Mouse (Mus musculus) hindbrain, embryonic 16.5 days (tissue): ENCODE results near the gene Cfap126. TPM values are rescaled to one million over a fixed set of nuclear protein-coding genes. Genes with fewer than 3 reads are reported as not detected.

Experiments
- ATAC-seq: fragments of 200-750 bp; cut with Nextera tagmentation; 2 replicates; pipeline ENCODE4 v1.8.0; 2017; ENCODE audit warnings: moderate TSS enrichment, moderate library complexity
- H3K27ac ChIP-seq: fragments of 300-500 bp; sonication (generic); 2 replicates; pipeline ENCODE4 v1.5.1; 2014; ENCODE audit warnings: low read depth, mild to moderate bottlenecking, control low read depth, low read length, moderate library complexity
- H3K27me3 ChIP-seq: fragments of 300-500 bp; sonication (generic); replicated peaks from 2 replicates; pipeline ENCODE4 v1.6.1; 2014; ENCODE audit warnings: low read length; ENCODE audit not compliant: control insufficient read depth, insufficient read depth
- H3K36me3 ChIP-seq: fragments of 300-500 bp; sonication (generic); 2 replicates; pipeline ENCODE4 v1.6.1; 2014; ENCODE audit warnings: mild to moderate bottlenecking, low read length, moderate library complexity, mixed read lengths; ENCODE audit not compliant: control insufficient read depth, insufficient read depth
- H3K4me1 ChIP-seq: fragments of 300-500 bp; sonication (generic); 2 replicates; pipeline ENCODE4 v1.6.1; 2014; ENCODE audit warnings: low read depth, low read length; ENCODE audit not compliant: control insufficient read depth, insufficient read depth
- H3K4me2 ChIP-seq: fragments of 300-500 bp; sonication (generic); 2 replicates; pipeline ENCODE4 v1.6.1; 2014; ENCODE audit warnings: mild to moderate bottlenecking, low read length, control low read depth, moderate library complexity
- H3K4me3 ChIP-seq: fragments of 300-500 bp; sonication (generic); 2 replicates; pipeline ENCODE4 v1.5.1; 2014; ENCODE audit warnings: mild to moderate bottlenecking, low read length, control low read depth, moderate library complexity
- H3K9ac ChIP-seq: fragments of 300-500 bp; sonication (generic); 2 replicates; pipeline ENCODE4 v1.6.1; 2014; ENCODE audit warnings: low read depth, mild to moderate bottlenecking, control low read depth, low read length, moderate library complexity
- H3K9me3 ChIP-seq: fragments of 300-500 bp; sonication (generic); 2 replicates; pipeline ENCODE4 v1.6.1; 2014; ENCODE audit warnings: mild to moderate bottlenecking, low read length, moderate library complexity; ENCODE audit not compliant: control insufficient read depth
- WGBS: fragments of 180-500 bp; shearing (Covaris S2); extraction: QIAGEN DNeasy Blood & Tissue Kit; methylation state at CpG from one replicate; pipeline ENCODE4 v1.1.7; 2014; 5-methylcytosine and 5-hydroxymethylcytosine counted together
- polyA plus RNA-seq: library from polyadenylated mRNA; unstranded; fragments of >200 nt; fragmentation: Nextera tagmentation; extraction: Ambion mirVana; gene quantifications from 2 replicates; pipeline ENCODE4 v1.2.1, GENCODE M21; 2015

Cfap126 gene
- polyA plus RNA-seq, 1 experiment from 2014 or later = 11.6 TPM

- H3K27me3 ChIP-seq = no peaks in the 10 kb centered on the region
- WGBS = 86% methylated on average over 4 of the region's 4 CpGs
- H3K4me2 ChIP-seq = no peak overlapping the region
- H3K9me3 ChIP-seq = no peaks in the 10 kb centered on the region
- no peak overlapping the region for H3K27ac ChIP-seq
- H3K4me1 ChIP-seq = peaks cover 16% of the 10 kb centered on the region
- H3K9ac ChIP-seq = no peak overlapping the region
- H3K4me3 ChIP-seq = no peak overlapping the region
- H3K36me3 ChIP-seq = no peaks in the 10 kb centered on the region
- no peak for ATAC-seq
These were observed 732 bp upstream of the Cfap126 start for GRCm38 (mm10) chr1:171112986-171113385.

- no peak overlapping the region for H3K4me3 ChIP-seq
- H3K9ac ChIP-seq = no peak overlapping the region
- H3K27ac ChIP-seq = no peak overlapping the region
- H3K36me3 ChIP-seq = no peaks in the 10 kb centered on the region
- no peak overlapping the region for H3K4me2 ChIP-seq
- no peaks in the 10 kb centered on the region for H3K27me3 ChIP-seq
- 80% methylated on average over 4 of the region's 4 CpGs for WGBS
- no peaks in the 10 kb centered on the region for H3K9me3 ChIP-seq
- peaks cover 13% of the 10 kb centered on the region for H3K4me1 ChIP-seq
- no peak for ATAC-seq
These were observed 2.6 kb downstream of the Cfap126 start for GRCm38 (mm10) chr1:171116280-171116679.

GRCm38 (mm10) chr1:171118269-171118684 lies 4.6 kb downstream of the Cfap126 start:
- Histone ChIP-seq H3K9ac (no peak overlapping the region), H3K27me3 (no peaks in the 10 kb centered on the region), H3K27ac (no peak overlapping the region), H3K4me3 (no peak overlapping the region), H3K4me2 (no peak overlapping the region), H3K9me3 (no peaks in the 10 kb centered on the region), H3K36me3 (no peaks in the 10 kb centered on the region), H3K4me1 (peaks cover 8% of the 10 kb centered on the region)
- peak; percentile 60 for ATAC-seq
- 6% methylated on average over 4 of the region's 4 CpGs for WGBS

- peaks cover 1% of the 10 kb centered on the region; the same call in 1 of the 2 replicates for H3K4me1 ChIP-seq
- H3K9ac ChIP-seq = no peak overlapping the region
- WGBS = 91% methylated on average over 5 of the region's 5 CpGs
- H3K36me3 ChIP-seq = no peaks in the 10 kb centered on the region
- no peak overlapping the region for H3K4me2 ChIP-seq
- H3K4me3 ChIP-seq = no peak overlapping the region
- H3K27me3 ChIP-seq = no peaks in the 10 kb centered on the region
- ATAC-seq = no peak
- H3K27ac ChIP-seq = no peak overlapping the region
- no peaks in the 10 kb centered on the region for H3K9me3 ChIP-seq
These were observed 5.3 kb downstream of the Cfap126 start for GRCm38 (mm10) chr1:171118996-171119395.

- ATAC-seq = no peak
- H3K4me2 ChIP-seq = no peak overlapping the region
- H3K27ac ChIP-seq = no peak overlapping the region
- H3K9ac ChIP-seq = no peak overlapping the region
- no peak overlapping the region for H3K4me3 ChIP-seq
- 87% methylated on average over 14 of the region's 14 CpGs for WGBS
- no peaks in the 10 kb centered on the region for H3K9me3 ChIP-seq
- H3K36me3 ChIP-seq = no peaks in the 10 kb centered on the region
- no peaks in the 10 kb centered on the region for H3K27me3 ChIP-seq
- H3K4me1 ChIP-seq = no peaks in the 10 kb centered on the region
These were observed 5.7 kb downstream of the Cfap126 start for GRCm38 (mm10) chr1:171119405-171119804.

- WGBS = 57% methylated on average over 3 of the region's 3 CpGs
- Histone ChIP-seq H3K9ac (no peak overlapping the region), H3K9me3 (no peaks in the 10 kb centered on the region), H3K4me3 (no peak overlapping the region), H3K4me2 (no peak overlapping the region), H3K27me3 (no peaks in the 10 kb centered on the region), H3K27ac (no peak overlapping the region), H3K36me3 (no peaks in the 10 kb centered on the region), H3K4me1 (no peaks in the 10 kb centered on the region)
- no peak for ATAC-seq
These were observed 7.2 kb downstream of the Cfap126 start for GRCm38 (mm10) chr1:171120893-171121292.

GRCm38 (mm10) chr1:171121839-171122238 lies 8.1 kb downstream of the Cfap126 start:
- ATAC-seq = no peak
- no peak overlapping the region for H3K4me3 ChIP-seq
- H3K9ac ChIP-seq = no peak overlapping the region
- H3K9me3 ChIP-seq = no peaks in the 10 kb centered on the region
- H3K27me3 ChIP-seq = no peaks in the 10 kb centered on the region
- H3K36me3 ChIP-seq = no peaks in the 10 kb centered on the region
- 41% methylated on average over 5 of the region's 5 CpGs for WGBS
- no peak overlapping the region for H3K4me2 ChIP-seq
- H3K4me1 ChIP-seq = no peaks in the 10 kb centered on the region
- H3K27ac ChIP-seq = no peak overlapping the region

GRCm38 (mm10) chr1:171122932-171123331 lies 9.2 kb downstream of the Cfap126 start:
- peak; percentile 51; the same call in 1 of the 2 replicates for ATAC-seq
- Histone ChIP-seq H3K4me3 (no peak overlapping the region), H3K9ac (no peak overlapping the region), H3K9me3 (no peaks in the 10 kb centered on the region), H3K4me1 (no peaks in the 10 kb centered on the region), H3K4me2 (no peak overlapping the region), H3K27ac (no peak overlapping the region), H3K36me3 (peaks cover 6% of the 10 kb centered on the region; the same call in 1 of the 2 replicates), H3K27me3 (no peaks in the 10 kb centered on the region)
- WGBS = 24% methylated on average over 7 of the region's 7 CpGs

- H3K4me2 ChIP-seq = no peak overlapping the region
- H3K4me1 ChIP-seq = no peaks in the 10 kb centered on the region
- no peaks in the 10 kb centered on the region for H3K9me3 ChIP-seq
- no peaks in the 10 kb centered on the region for H3K27me3 ChIP-seq
- no peak overlapping the region for H3K27ac ChIP-seq
- H3K4me3 ChIP-seq = no peak overlapping the region
- no peak for ATAC-seq
- H3K36me3 ChIP-seq = peaks cover 15% of the 10 kb centered on the region; the same call in 1 of the 2 replicates
- 89% methylated on average over 5 of the region's 5 CpGs for WGBS
- H3K9ac ChIP-seq = no peak overlapping the region
These were observed 10.7 kb downstream of the Cfap126 start for GRCm38 (mm10) chr1:171124398-171124797.

- H3K4me2 ChIP-seq = no peak overlapping the region
- WGBS = 62% methylated on average over 7 of the region's 7 CpGs
- 0 out of 2 replicates have a peak, but pooled peaks have one; percentile 40 for ATAC-seq
- peaks cover 24% of the 10 kb centered on the region for H3K36me3 ChIP-seq
- H3K9ac ChIP-seq = no peak overlapping the region
- no peak overlapping the region for H3K27ac ChIP-seq
- H3K4me3 ChIP-seq = no peak overlapping the region
- no peaks in the 10 kb centered on the region for H3K27me3 ChIP-seq
- no peaks in the 10 kb centered on the region for H3K9me3 ChIP-seq
- no peaks in the 10 kb centered on the region for H3K4me1 ChIP-seq
These were observed 15.5 kb downstream of the Cfap126 start for GRCm38 (mm10) chr1:171129251-171129650.
